Mouse (Mus musculus): ENCODE results near the gene Ptprn2.

Ptprn2 gene

GRCm38 (mm10) chr12:116780419-116780818 is 294.9 kb downstream of the Ptprn2 start:
- no peak for DNase-seq (ENCODE audit: low spot score)

GRCm38 (mm10) chr12:116785731-116786130 is 300.2 kb downstream of the Ptprn2 start:
- DNase-seq (ENCODE audit: low spot score): no peak

GRCm38 (mm10) chr12:116788346-116788745 is 302.8 kb downstream of the Ptprn2 start:
- no peak for DNase-seq (ENCODE audit: low spot score)

GRCm38 (mm10) chr12:116803331-116803730 is 317.8 kb downstream of the Ptprn2 start:
- DNase-seq (ENCODE audit: low spot score): no peak

- DNase-seq (ENCODE audit: low spot score): no peak
Measured at GRCm38 (mm10) chr12:116804712-116805111, 319.2 kb downstream of the Ptprn2 start.

GRCm38 (mm10) chr12:116805129-116805809 is 319.7 kb downstream of the Ptprn2 start:
- no peak for DNase-seq (ENCODE audit: low spot score)

GRCm38 (mm10) chr12:116806089-116806488 is 320.6 kb downstream of the Ptprn2 start:
- no peak for DNase-seq (ENCODE audit: low spot score)

GRCm38 (mm10) chr12:116813012-116813411 is 327.5 kb downstream of the Ptprn2 start:
- DNase-seq (ENCODE audit: low spot score): no peak

- DNase-seq (ENCODE audit: low spot score): no peak
Measured at GRCm38 (mm10) chr12:116819836-116820235, 334.3 kb downstream of the Ptprn2 start.

- DNase-seq (ENCODE audit: low spot score): no peak
Measured at GRCm38 (mm10) chr12:116823341-116823740, 337.8 kb downstream of the Ptprn2 start.

- DNase-seq (ENCODE audit: low spot score): no peak
Measured at GRCm38 (mm10) chr12:116827748-116828147, 342.2 kb downstream of the Ptprn2 start.

- no peak for DNase-seq (ENCODE audit: low spot score)
Measured at GRCm38 (mm10) chr12:116838611-116839192, 353.2 kb downstream of the Ptprn2 start.

GRCm38 (mm10) chr12:116842723-116843272 is 357.3 kb downstream of the Ptprn2 start:
- DNase-seq (ENCODE audit: low spot score): no peak

- DNase-seq (ENCODE audit: low spot score): no peak
Measured at GRCm38 (mm10) chr12:116846220-116846619, 360.7 kb downstream of the Ptprn2 start.

GRCm38 (mm10) chr12:116847021-116847420 is 361.5 kb downstream of the Ptprn2 start:
- DNase-seq (ENCODE audit: low spot score): no peak

- peak; percentile 32 for DNase-seq (ENCODE audit: low spot score)
Measured at GRCm38 (mm10) chr12:116856307-116856706, 370.8 kb downstream of the Ptprn2 start.

GRCm38 (mm10) chr12:116861360-116862017 is 376.0 kb downstream of the Ptprn2 start:
- no peak for DNase-seq (ENCODE audit: low spot score)

- DNase-seq (ENCODE audit: low spot score): no peak
Measured at GRCm38 (mm10) chr12:116863291-116863899, 377.9 kb downstream of the Ptprn2 start.

GRCm38 (mm10) chr12:116873866-116874585 is 388.5 kb downstream of the Ptprn2 start:
- no peak for DNase-seq (ENCODE audit: low spot score)

GRCm38 (mm10) chr12:116887496-116888281 is 402.2 kb downstream of the Ptprn2 start:
- DNase-seq (ENCODE audit: low spot score): no peak

GRCm38 (mm10) chr12:116888856-116889255 is 403.3 kb downstream of the Ptprn2 start:
- DNase-seq (ENCODE audit: low spot score): no peak
